24 mouse cellular contexts compared by ENCODE assay signal in genomic region chr9:22811931-22812330, GRCm38 (mm10).
DNase-seq lines count a peak whose midpoint lies in the region; ATAC-seq and TF ChIP-seq lines count a peak whose summit lies in the region.
"Had no signal": no experiment of that assay in that cellular context is flagged by ENCODE, and none has a peak within 500 bp of the region (broad histone marks: within the 10 kb centered on the region; RNA-seq: fewer than 3 reads in every experiment).

No protein-coding gene starts in this region.

- H3K4me2 ChIP-seq in embryonic facial prominence, embryonic 12.5 days (replicated peaks): no peak overlapping the region
- H3K4me2 ChIP-seq in liver, embryonic 13.5 days: peak overlapping the region; percentile 55
- H3K4me2 ChIP-seq in liver, postnatal 0 days (ENCODE audit: low read depth, low read length): no peak overlapping the region
- H3K4me2 ChIP-seq: heart, embryonic 13.5 days; hindbrain, embryonic 12.5 days; intestine, embryonic 15.5 days had no signal

- 89% methylated on average over 2 of the region's 2 CpGs for WGBS in embryonic facial prominence, embryonic 12.5 days
- 79% methylated on average over 2 of the region's 2 CpGs for WGBS in embryonic facial prominence, embryonic 10.5 days
- 74% methylated on average over 2 of the region's 2 CpGs for WGBS in liver, embryonic 13.5 days (ENCODE audit: insufficient replicate concordance)
- 83% methylated on average over 2 of the region's 2 CpGs for WGBS in liver, postnatal 0 days (ENCODE audit: insufficient replicate concordance)

- H3K36me3 ChIP-seq in embryonic facial prominence, embryonic 12.5 days: no peaks in the 10 kb centered on the region
- no peaks in the 10 kb centered on the region for H3K36me3 ChIP-seq in embryonic facial prominence, embryonic 10.5 days (replicated peaks)
- H3K36me3 ChIP-seq in liver, embryonic 13.5 days: no peaks in the 10 kb centered on the region
- H3K36me3 ChIP-seq in liver, postnatal 0 days (replicated peaks; ENCODE audit: insufficient read depth, low read length): no peaks in the 10 kb centered on the region
- H3K36me3 ChIP-seq: heart, embryonic 10.5 days; heart, embryonic 13.5 days; hindbrain, embryonic 12.5 days; intestine, embryonic 15.5 days had no signal

- H3K9me3 ChIP-seq in embryonic facial prominence, embryonic 12.5 days: no peaks in the 10 kb centered on the region
- H3K9me3 ChIP-seq in embryonic facial prominence, embryonic 10.5 days: no peaks in the 10 kb centered on the region
- no peaks in the 10 kb centered on the region for H3K9me3 ChIP-seq in liver, embryonic 13.5 days (replicated peaks)
- no peaks in the 10 kb centered on the region for H3K9me3 ChIP-seq in liver, postnatal 0 days (ENCODE audit: low read length)
- H3K9me3 ChIP-seq: heart, embryonic 10.5 days; heart, embryonic 13.5 days; hindbrain, embryonic 12.5 days; intestine, embryonic 15.5 days had no signal

- peak overlapping the region; percentile 54; the same call in 1 of the 2 replicates for H3K27ac ChIP-seq in embryonic facial prominence, embryonic 12.5 days
- no peak overlapping the region for H3K27ac ChIP-seq in embryonic facial prominence, embryonic 10.5 days (replicated peaks)
- H3K27ac ChIP-seq in liver, embryonic 13.5 days: no peak overlapping the region
- H3K27ac ChIP-seq in liver, postnatal 0 days (ENCODE audit: low read depth): no peak overlapping the region
- H3K27ac ChIP-seq: gastrocnemius, adult 2 months; heart, adult 2 months; heart, embryonic 10.5 days; heart, embryonic 13.5 days; hindbrain, embryonic 12.5 days; intestine, embryonic 15.5 days had no signal

- no peak for TF ChIP-seq CTCF in liver, postnatal 0 days (IDR thresholded peaks at IDR 0.05; ENCODE audit: low read depth)

- no peak for TF ChIP-seq EP300 in liver, postnatal 0 days (IDR thresholded peaks at IDR 0.05; ENCODE audit: low read depth)

- no peak overlapping the region for H3K4me3 ChIP-seq in embryonic facial prominence, embryonic 12.5 days
- no peak overlapping the region for H3K4me3 ChIP-seq in embryonic facial prominence, embryonic 10.5 days
- H3K4me3 ChIP-seq in liver, embryonic 13.5 days (replicated peaks): no peak overlapping the region
- H3K4me3 ChIP-seq in liver, postnatal 0 days (ENCODE audit: low read depth, low read length): no peak overlapping the region
- H3K4me3 ChIP-seq: gastrocnemius, adult 2 months; heart, adult 2 months; heart, embryonic 10.5 days; heart, embryonic 13.5 days; hindbrain, embryonic 12.5 days; intestine, embryonic 15.5 days had no signal

- no peak overlapping the region for H3K9ac ChIP-seq in embryonic facial prominence, embryonic 12.5 days
- peak overlapping the region; percentile 27 for H3K9ac ChIP-seq in liver, embryonic 13.5 days
- H3K9ac ChIP-seq in liver, postnatal 0 days (replicated peaks): no peak overlapping the region
- H3K9ac ChIP-seq: forebrain, postnatal 0 days; heart, embryonic 13.5 days; hindbrain, embryonic 12.5 days; intestine, embryonic 15.5 days had no signal

- ATAC-seq in embryonic facial prominence, embryonic 12.5 days (ENCODE audit: insufficient number of reproducible peaks, insufficient read depth, low FRiP score, low TSS enrichment): no peak
- no peak for ATAC-seq in liver, embryonic 13.5 days (ENCODE audit: low read depth)
- ATAC-seq in liver, postnatal 0 days: no peak
- no peak for ATAC-seq in activated CD4-positive, CD25-positive, alpha-beta regulatory T cell, adult 4 months
- ATAC-seq: forebrain, embryonic 14.5 days; forebrain, postnatal 0 days; hindbrain, embryonic 16.5 days; intestine, embryonic 15.5 days had no signal

- H3K4me1 ChIP-seq in embryonic facial prominence, embryonic 12.5 days: peaks cover 15% of the 10 kb centered on the region
- peaks cover 24% of the 10 kb centered on the region for H3K4me1 ChIP-seq in embryonic facial prominence, embryonic 10.5 days
- peaks cover 71% of the 10 kb centered on the region for H3K4me1 ChIP-seq in liver, embryonic 13.5 days (replicated peaks)
- H3K4me1 ChIP-seq in liver, postnatal 0 days (ENCODE audit: insufficient read depth): peaks cover 6% of the 10 kb centered on the region; the same call in 1 of the 2 replicates
- H3K4me1 ChIP-seq: intestine, embryonic 15.5 days had no signal

- no peak for DNase-seq in embryonic facial prominence, embryonic 10.5 days (ENCODE audit: low spot score)
- no peak for DNase-seq in liver, embryonic 13.5 days
- no peak for DNase-seq in liver, postnatal 0 days
- DNase-seq in MN1 (ENCODE audit: low spot score): peak; percentile 70
- DNase-seq in gonadal fat pad, adult 2 months (ENCODE audit: low read depth): peak; percentile 36
- no peak for DNase-seq in ovary, postnatal 10 days (ENCODE audit: low spot score)
- DNase-seq: adrenal gland, postnatal 10 days; adrenal gland, postnatal 36 days; cerebellum, adult 11 months; cerebellum, adult 2 months; cerebellum, adult 9-11 months; cerebellum, postnatal 25 days; forebrain, postnatal 0 days; gastrocnemius, adult 2 months; gastrocnemius, postnatal 14 days; heart, adult 2 months had no signal

- H3K27me3 ChIP-seq in embryonic facial prominence, embryonic 12.5 days: no peaks in the 10 kb centered on the region
- no peaks in the 10 kb centered on the region for H3K27me3 ChIP-seq in embryonic facial prominence, embryonic 10.5 days (replicated peaks; ENCODE audit: low read depth, poor library complexity, severe bottlenecking)
- H3K27me3 ChIP-seq in liver, embryonic 13.5 days: no peaks in the 10 kb centered on the region
- no peaks in the 10 kb centered on the region for H3K27me3 ChIP-seq in liver, postnatal 0 days (ENCODE audit: insufficient read depth, low read length)
- H3K27me3 ChIP-seq: heart, embryonic 13.5 days; hindbrain, embryonic 12.5 days; intestine, embryonic 15.5 days had no signal

Comparison
In these comparisons a context has a peak if more than half of its experiments do, and no peak if none do; other contexts are left out.
1. DNase-seq: peak in MN1 (single experiment) and gonadal fat pad, adult 2 months (single experiment); none in embryonic facial prominence, embryonic 10.5 days (single experiment), liver, embryonic 13.5 days (single experiment), liver, postnatal 0 days (single experiment) and ovary, postnatal 10 days (single experiment).